Mouse (Mus musculus) olfactory bulb, adult 2 months (tissue): ENCODE measurements around the gene Ttc9b.

Experiments
- CTCF ChIP-seq: fragments of 200-500 bp; IDR thresholded peaks from 2 replicates; pipeline ENCODE4 v1.5.1; 2012; ENCODE audit warnings: low read depth, mild to moderate bottlenecking, low read length, moderate library complexity; ENCODE audit not compliant: insufficient read depth
- POLR2A ChIP-seq: fragments of 200-500 bp; IDR thresholded peaks from 2 replicates; pipeline ENCODE4 v1.6.1; 2012; ENCODE audit warnings: mild to moderate bottlenecking, low read depth, low read length, moderate library complexity; ENCODE audit not compliant: insufficient read depth

DNA sequence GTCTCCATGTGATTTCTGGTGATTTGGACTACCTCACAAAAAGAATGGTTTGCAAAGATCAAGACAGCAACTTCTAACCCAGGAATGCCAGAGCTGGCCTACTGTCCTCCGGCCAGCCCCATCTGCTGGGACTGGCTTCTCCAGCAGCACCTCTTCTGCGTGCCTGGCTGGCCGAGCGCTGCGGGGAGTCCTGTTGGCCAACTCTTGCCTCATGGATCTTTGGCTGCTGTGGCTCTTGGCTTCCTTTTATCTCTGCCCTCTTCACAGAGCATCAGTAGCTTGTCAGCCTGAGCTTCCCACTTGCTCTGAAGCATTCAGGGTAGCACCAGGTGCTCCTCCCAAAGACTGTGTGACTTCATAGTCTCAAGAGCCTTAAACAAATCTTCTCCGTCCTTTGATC, 25.5 kb upstream of the Ttc9b start:
- TF ChIP-seq CTCF = no peak
- no peak for TF ChIP-seq POLR2A
